Mouse (Mus musculus): ENCODE measurements at regions not wholly inside any gene's neighbourhood (a gene's known extent, or its start where the extent isn't known, plus 50 kb on each side); places are given as distances from the start of the nearest gene placed in this dataset.

GRCm38 (mm10) chr9:86961663-86962062, 53.7 kb upstream of the Ripply2 start:
- DNase-seq (ENCODE audit: low spot score in 2 of 2) = peak; percentile 65 to 66

GRCm38 (mm10) chr9:86957076-86957475, 58.3 kb upstream of the Ripply2 start:
- DNase-seq (ENCODE audit: low spot score in 2 of 2) = no peak

DNA sequence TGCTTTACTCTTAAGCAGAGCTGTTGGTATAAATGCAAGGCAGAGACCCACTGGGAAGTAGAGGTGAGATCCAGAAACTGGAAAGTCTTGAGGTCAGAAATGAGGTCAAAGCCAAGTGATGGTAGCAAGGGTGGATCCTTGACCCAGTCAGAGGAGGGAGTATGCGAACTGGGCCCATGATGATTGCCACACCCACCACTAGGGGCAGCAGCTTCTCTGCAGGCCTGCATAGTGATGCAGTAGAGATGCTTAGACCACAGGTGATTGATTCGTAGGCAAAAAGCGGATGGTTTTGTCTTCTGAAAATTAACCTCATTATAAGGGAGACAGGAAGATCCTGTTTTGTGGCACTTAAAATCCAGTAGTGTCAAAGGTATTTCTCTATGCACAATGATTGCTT, 59.6 kb upstream of the Ripply2 start:
- DNase-seq (ENCODE audit: low spot score in 2 of 2) = no peak

GRCm38 (mm10) chr9:86951958-86952509, 63.3 kb upstream of the Ripply2 start:
- DNase-seq (ENCODE audit: low spot score in 2 of 2) = peak in 1 of 2 experiments; percentile 7

DNA sequence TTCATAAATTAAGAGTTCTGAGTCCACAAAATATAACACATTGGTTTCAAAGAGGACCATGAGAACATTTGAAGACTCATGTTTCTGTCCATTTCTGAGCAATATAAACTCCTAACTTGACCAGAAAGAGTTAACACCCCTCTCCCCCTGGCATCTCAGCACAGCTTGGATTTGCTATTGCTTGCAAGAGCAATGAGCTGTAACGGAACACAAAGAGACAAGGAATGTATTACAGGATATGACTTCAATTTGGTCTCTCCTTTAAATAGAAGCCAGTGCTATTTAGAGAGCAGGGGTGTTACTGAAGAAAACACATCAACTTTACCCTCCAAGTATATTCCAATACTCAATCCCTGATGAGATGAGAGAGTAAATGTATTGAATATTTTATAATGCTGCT, 65.5 kb upstream of the Ripply2 start:
- DNase-seq (ENCODE audit: low spot score in 2 of 2) = no peak

DNA sequence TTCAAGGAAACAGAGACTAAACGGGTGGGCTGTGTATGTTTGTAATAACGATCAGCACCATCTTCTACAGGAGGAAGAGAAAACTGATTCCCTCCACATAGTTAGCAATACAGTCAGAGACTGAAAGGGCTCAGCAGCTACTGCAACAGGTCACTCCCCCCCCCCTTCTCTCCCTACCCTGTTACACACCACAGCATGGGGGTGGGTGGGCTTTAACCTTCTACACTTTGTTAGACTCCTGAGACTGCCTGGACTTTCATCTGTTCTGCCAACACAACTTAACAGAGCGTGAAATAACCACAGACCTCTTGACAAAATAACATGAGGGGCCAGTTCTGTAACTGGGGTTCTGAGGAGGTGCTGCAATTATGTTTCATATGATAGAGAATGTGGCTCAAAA, 50.7 kb upstream of the Snap91 start:
- no peak for DNase-seq (ENCODE audit: low spot score in 2 of 2)

Measured in frontal cortex, postnatal 36 days (tissue).